Mouse (Mus musculus) v-Abl transformed pro-B cells (cell line): ENCODE data around the gene Prkaa1.
"Not testable (repeated sequence)": the region's sequence is repeated elsewhere in the genome, so short reads cannot be mapped to it uniquely, and the experiment has no call there.

ENCODE experiments used
- in situ Hi-C, 2 experiments: fragments of 400-800 bp; cut with MboI; formaldehyde crosslinking; loops; one replicate each; pipeline ENCODE4 v1.15.1; 2025; ENCODE audit not compliant: unreplicated experiment in 2 of 2

Gene Prkaa1

DNA sequence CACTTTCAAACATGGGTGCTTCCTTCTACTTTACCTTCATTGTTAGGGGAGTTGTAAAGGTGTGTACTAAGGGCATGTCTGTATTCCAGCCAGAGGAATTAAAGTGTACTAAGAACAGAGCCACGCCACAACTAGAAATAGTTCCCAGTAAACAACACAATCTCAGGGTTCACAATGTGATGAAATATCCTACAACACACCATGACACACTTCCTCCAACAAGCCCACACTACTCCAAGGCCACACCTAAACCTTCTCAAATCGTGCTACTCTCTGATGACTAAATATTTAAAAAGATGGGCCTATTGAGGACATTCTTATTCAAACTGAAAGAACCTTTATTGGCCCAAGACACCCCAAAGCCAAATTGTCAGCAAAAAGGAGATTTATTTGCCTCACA lies 16.2 kb upstream of the Prkaa1 start:
- in situ Hi-C loops = no loop called here

DNA sequence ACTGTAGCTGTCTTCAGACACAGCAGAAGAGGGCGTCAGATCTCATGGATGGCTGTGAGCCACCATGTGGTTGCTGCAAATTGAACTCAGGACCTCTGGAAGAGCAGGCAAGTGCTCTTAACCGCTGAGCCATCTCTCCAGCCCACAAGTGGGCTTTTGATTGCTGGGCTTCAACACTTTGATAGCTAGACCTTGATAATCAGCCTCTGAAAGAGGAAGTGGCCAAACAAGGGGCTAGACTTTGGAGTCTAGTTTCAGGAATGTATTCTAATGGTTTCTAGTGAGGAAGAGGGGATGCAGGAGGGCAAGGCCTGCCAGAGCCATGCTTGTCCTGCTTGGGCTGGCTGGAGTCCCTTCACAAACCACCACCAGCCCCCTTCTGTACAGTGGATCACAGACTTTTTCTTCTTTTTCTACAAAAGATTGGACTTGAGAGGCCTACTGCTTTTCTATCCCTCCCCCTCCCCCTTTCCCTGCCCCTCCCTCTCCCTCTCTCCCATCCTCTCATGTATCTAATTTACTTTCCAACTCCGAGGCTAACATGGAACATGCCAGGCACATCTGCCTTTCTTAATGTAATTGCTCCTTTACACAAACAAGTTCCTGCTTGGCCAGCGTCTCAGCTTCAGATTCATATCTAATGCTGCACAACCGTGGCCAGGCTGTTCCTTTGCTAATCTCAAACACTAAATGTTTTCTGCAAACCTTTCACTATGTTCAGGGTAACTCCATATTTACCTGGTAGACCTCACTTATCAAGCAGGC lies 15.3 kb upstream of the Prkaa1 start:
- in situ Hi-C loops = no loop called here

DNA sequence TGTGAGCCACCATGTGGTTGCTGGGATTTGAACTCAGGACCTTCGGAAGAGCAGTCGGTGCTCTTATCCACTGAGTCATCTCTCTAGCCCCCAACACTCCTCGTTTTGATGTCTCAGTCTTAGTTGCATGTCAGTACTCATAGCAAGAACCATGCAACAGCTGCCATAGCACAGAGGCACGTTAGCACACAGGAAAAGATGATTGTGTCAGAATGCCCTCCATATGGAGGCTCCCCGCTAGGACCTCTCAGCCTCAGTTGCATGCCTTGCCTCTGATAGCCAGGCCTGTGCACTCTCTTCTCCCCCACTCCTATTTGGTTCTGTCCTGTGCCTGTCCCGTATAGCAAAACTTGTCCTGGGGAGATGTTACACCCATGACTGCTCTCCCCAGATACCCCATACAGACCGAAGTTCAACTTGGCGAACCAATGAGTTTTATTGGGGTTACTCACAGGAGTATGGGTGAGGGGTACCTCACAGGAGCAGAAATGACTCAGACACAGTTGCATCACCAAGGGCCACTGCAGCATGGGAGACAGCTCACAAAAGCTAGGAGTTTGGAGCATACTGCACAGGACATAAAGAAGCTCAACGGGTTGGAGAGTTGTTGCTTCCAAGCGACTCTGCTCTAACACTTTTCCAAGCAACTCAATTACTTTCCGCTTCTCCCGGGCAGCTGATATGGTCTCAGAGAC lies 14.4 kb upstream of the Prkaa1 start:
- in situ Hi-C loops = no loop called here

DNA sequence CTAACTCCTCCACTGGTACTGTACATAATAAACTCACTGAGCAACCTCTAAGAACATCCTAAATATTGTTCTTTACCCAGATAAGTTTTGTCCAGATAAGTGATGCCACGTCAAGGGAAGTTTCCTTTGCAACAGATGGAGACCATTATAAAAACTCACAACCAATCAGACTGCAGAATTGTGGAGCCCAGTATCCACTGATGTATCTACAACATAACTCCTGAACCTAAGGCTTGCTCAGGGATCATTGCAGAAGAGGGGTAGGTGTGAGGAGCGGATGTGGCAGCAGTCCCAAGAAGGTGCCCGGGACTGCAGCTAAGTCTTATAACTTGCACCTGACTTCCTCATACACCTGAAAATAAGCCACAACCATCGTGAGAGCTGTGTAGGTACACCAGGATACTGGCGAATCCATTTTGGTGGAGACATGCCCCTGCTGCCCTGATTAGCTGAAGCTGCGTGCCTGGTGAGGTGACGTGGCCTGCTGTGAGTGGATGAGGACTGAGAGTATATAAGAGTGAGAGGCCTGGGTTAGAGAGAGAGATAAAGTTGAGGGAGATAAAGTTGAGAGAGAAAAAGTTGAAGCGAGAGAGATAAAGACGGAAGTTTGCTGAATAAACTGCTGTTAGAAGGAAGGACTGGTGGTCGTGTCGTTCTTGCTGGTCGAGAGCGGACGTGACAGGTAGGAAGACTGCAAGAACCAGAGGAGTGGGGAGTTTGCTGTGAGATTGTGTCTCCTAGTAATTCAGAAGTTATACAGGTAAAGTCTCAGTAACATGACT lies 12.6 kb upstream of the Prkaa1 start:
- in situ Hi-C loops = not testable (repeated sequence)

DNA sequence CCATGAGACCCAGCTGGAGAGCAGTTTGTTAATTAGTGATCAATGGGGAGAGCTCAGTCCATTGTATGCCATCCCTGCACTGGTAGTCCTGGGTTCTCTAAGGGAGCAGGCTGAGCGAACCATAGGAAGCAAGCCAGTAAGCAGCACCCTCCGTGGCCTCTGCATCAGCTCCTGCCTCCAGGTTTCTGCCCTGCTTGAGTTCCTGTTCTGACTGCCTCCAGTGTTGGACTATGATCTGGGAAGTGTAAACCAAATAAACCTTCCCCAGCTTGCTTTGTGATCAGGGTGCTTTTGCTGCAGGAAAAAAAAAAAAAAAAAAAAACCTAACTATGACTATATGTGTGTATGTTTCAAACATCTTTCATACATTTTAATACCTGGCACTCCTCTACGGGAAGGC lies 10.4 kb upstream of the Prkaa1 start:
- in situ Hi-C loops = no loop called here

DNA sequence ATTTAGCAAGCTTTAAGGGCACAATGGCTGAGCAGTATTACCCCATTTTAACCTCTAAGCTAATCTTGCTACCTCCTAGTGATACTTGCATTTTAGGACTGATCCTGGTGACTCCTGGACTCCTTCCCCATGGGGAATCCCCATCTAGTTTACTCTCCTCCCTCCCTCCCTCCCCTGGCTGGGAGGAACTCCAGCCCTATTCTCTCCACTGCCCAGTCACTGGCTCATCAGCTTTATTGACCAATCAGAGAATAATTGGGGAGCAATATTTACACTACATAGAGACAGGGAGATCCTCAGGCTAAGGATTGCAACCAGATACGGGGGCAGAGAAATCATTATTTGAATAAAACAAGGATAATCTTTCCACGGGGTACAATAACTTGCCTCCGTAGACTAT lies 9.5 kb upstream of the Prkaa1 start:
- in situ Hi-C loops = no loop called here

DNA sequence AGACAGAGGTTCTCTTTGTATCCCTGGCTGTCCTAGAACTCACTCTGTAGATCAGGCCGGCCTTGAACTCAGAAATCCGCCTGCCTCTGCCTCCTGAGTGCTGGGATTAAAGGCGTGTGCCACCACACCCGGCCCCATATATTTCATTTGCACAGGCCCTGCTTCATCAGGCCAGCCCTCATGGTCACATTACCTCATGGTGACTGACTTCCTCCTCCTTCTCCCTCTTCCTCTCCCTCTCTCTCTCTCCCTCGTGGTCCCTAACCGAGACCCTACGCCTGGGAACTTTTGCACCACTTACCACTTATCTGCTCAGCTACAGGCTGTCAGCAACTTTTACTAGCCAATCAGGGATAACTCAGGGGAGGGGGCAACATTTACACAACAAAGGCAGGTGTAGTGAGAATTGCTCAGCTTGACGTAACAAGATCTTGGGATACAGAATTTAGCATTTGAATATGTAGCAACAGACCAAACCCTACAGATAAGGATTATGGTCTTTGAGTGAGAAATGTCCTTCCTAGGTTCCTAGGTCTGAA lies 8.6 kb upstream of the Prkaa1 start:
- in situ Hi-C loops = no loop called here

DNA sequence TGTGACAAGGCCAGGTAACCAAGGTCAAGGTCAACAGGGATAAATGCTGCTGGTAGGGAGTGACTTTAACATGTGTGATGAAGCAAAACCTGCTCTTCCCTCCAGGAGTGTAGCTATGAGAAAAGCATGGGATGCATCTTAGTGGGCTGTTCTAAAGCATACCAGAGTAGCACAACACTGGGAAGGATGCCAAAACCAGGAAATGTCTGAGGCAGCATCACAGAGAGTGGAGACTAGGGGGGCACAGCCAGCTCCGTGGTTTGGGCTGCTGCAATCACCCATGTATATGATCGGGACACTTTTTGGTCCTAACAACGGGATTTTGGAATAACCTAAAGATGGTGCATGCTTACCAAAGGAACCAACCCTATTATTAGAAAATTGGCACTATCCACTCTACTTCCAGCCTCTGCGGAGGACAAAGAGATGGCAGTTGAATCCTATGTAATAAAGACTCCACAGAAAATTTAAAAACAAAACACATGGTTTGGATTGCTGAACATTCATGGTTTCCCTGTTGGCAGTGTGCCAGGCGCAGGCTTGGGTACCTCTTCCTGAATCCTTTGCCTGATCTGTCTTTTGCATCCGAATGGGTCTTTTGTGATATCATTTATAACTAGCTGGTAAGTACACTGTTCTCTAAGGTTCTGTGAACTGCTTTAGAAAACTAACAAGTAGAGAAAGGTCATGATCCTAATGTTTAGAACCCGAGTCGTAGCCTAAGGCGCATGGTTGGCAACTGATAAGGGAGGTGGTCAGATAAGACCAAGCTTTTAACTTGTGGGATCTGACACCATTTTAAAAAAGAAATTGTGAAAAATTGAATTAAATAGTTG lies 5.4 kb upstream of the Prkaa1 start:
- in situ Hi-C loops = no loop called here

DNA sequence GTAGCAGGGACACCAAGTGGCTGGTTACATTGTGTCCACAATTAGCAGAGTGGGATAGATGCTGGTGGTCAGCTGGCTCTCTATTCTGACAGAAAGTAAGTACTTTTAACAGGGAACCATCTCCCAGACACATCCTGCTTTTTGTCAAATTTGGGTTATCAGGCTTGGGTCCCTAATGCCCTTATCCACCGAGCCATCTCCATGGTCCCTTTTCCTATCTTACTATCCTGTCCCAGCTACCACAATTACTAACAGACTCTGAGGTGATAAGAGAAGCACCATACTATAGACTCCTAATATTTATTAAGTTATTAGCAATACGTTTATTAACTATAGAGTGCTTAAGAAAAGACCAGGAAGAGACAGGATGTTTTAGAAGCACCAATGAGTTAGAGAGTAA lies 4.3 kb upstream of the Prkaa1 start:
- in situ Hi-C loops = no loop called here

DNA sequence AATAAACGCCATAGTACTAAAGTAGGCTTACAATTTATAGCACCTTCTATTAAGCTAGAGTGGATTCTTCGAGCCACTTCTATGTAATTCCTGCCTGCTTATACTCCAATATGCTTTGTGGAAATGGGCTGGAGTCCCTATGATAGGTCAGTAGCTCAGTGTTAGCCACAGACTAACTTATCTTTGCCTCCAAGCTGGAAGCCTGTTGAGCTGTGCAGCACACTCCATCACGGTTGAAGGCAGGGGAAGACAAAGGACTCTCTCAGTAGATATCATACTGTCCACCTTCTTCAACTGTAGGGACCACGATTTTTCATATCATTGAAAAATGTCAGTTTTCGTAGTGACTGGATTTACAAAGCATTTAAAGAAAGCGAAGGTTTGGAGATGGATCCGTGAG lies 3.8 kb upstream of the Prkaa1 start:
- in situ Hi-C loops = no loop called here

DNA sequence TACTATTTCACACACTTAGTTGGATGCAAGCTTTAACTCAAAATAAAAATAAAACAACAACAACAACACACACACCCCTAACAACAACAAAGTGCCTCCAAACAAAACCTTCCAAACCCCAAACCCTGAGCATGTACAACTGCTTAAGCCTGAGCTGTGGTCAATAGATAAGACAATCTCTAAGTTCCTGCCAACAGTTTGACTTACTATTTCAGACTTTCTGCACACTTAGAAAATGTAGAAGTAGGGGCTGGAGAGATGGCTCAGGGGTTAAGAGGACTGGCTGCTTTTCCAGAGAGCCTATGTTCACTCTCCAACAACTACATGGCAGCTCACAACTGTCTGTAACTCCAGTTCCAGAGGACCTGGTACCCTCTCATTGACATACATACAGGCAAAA lies 3.3 kb upstream of the Prkaa1 start:
- in situ Hi-C loops = no loop called here

DNA sequence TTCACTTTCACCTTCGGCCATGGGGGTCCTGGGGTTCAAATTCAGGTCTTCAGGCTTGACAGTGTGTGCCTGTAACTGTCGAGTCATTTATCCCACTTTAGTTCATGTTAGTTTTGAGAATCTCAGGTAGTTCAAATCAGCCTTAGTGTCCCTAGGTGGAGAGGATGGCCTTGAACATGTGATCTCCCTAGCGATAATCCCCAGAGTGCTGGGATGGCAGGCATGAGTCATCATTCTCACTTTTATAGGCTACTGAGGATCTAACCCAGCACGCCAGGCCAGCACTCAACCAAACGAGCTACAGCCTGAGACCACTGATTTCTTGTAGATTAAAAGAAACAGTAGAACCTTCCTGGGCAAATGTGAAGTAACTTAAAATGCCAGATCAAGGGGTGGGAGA lies 1.6 kb upstream of the Prkaa1 start:
- in situ Hi-C loops = no loop called here

DNA sequence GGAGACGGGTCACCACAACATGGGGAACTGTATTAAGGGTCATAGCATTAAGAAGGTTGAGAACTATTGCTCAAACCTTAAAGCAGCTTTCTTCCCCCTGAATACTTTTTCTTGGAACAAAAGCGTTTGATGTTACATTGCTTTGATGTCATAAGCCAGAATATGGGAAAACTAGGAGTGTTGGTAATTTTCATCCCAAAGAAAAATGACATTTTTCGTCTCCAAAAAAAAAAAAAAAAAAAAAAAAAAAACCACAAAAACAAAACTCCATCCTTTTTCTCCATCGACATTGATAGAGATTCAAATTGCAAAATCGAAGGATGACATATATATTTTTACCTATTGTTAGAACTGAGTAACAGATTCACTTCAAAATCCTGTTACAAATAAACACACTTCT lies 947 bp upstream of the Prkaa1 start:
- in situ Hi-C loops = no loop called here

DNA sequence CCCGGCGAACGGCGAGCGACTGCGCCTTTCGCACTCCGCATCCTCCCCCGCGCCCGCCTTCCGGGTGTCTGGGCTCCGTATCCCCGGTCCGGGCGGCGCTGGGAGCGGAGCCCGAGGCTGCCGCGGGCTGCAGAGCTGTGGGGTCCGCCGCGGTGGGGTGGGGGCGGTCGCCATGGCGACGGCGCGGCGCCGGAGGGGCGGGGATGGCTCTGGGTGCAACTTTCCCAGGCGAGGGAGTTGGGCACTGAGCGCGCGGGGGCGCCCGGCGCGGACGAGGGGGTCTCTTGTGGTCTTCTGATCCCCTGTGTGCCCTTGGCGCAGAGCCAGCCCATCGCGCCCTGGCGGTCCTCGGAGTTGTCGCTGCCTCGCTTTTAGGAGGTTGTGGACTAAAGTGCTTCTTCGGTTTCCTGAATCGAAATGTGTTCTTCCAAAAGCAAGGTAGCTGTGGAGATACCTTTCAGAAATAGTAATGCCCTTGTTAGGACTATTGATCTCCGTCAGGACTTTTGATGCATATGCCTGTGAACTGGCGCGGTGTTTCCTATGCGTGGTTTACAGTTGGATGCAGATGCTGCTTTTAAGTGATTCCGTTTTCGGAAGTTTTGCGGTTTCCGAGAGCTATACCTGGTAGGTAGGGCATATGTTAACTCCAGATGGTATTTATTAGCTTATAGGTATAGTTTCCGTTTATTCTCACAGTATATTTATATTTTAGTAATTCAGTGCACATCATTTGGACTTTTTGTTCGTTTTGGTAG lies 539 bp downstream of the Prkaa1 start:
- in situ Hi-C loops = no loop called here

DNA sequence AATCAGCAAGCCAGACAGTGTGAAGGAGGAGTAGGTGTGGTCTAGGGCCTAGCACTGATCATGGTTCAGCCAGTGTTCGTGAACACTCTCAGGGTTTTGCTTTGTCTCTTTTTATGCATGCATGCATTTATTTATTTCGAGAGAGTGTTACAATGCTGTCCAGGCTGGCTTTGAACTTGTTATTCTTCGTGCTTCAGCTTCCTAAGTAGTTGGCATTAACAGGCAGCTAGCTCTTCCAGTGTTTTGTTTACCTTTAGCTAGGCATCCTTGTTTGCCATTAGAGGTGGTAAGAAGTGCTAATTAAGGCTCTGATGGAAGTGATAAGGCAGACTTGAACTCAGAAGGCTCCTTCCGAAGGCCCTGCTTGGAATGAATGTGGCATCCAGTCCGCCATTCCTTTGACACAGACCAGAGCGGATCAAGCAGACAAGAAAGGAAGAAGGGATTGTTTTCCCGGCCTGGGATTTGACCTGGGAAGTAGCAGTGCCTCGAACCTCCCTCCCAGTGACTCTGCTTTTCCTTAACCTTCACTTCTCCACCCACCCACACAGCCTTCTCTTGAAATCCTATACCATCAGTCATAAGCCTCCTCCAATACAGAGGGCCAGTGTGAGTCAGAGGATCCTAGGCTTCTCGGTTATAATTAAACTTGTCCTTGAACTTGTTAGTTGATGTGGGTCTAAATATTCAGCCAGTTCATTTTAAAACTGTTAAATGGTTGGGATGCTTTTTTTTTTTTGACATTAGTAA lies 1.7 kb downstream of the Prkaa1 start:
- in situ Hi-C loops = loop anchor here in 1 of 2 experiments (5.0 kb wide), 1 partner anchor 37 kb away; no protein-coding TSS in a partner anchor

DNA sequence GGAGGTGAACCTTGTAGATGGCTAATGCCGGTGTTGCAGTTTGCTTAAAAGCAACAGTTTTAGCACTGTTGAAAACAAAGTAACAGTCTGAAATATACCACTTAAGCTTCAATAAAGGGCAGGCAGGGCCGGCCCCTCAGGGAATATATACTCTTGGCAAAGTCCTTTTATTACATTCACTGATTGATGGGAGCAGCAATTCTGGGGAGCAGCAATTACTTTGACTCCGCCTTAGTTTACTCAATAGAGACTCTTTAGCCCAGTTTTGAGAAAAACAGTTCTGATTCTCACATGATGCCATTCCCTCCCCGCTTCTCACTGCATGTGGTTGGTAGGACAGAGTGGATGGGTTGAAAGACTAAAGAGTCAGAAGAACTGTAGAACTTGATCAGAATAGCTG lies 5.5 kb downstream of the Prkaa1 start:
- in situ Hi-C loops = loop anchor here in 1 of 2 experiments (5.0 kb wide), 1 partner anchor 33 kb away; no protein-coding TSS in a partner anchor

DNA sequence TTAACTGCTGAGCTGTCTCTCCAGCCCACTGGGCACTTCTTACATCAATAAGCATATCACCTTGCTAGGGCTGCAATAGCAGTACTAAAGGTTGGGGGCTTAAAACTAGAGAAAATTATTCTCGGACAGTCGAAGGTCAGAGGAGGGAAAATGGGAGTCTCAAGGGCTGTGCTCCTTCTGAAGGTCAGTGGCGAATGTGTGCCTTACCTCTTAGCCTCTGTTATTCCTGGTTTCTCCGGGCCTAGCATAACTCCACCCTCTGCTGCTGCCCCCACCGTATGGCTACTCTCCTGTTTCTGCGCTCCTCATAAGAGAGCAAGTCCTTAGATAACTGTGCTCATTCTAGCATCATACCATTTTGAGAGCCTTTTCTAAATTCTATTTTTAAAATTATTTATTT lies 8.5 kb downstream of the Prkaa1 start:
- in situ Hi-C loops = no loop called here

DNA sequence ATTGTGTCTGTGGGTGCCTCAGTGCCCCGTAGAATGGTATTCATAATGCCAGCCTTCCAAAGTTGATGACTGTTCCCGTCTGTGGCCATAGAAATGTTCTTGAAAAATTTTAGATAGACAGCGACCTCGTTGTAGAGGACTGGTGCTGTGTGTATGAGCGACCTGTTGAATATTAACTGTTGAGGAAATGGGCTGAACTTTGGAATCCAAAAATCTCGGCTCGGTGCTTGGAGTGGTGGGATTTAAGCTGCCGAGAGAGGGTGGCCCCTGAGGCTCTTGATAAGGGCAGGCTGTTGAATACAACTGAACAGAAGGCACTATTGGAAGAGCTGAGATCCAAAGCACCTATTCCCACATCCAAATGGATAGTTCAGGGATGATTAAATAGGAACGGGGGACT lies 11.0 kb downstream of the Prkaa1 start:
- in situ Hi-C loops = no loop called here

DNA sequence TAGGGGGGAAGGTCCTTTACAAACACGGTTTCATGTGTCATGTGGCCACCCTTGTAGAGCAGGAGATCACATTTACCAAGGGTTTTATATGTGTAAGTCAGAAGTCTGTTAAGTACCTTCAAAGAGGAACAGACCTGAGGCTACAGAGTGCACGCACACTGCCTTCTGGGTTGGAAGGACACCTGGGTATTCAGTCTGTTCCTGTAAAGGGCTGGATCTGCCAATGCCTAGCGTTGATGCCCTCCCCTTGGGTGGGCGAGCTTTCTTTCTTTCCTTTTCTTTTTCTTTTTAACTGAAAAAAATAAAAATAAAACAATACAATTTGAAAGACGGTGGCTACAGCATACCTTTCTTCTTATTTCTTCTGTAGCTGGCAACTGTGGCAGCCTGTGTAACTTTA lies 11.4 kb downstream of the Prkaa1 start:
- in situ Hi-C loops = no loop called here
